In genomic region chr17:47269053-47269891, GRCm38 (mm10) we compare ENCODE assay signal across 20 mouse cellular contexts.
A peak's percentile ranks its signal among the peaks of the same experiment; 100 is the strongest.
DNase-seq lines count a peak whose midpoint lies in the region; ATAC-seq and TF ChIP-seq lines count a peak whose summit lies in the region.
"Had no signal": no experiment of that assay in that cellular context is flagged by ENCODE, and none has a peak within 500 bp of the region (broad histone marks: within the 10 kb centered on the region; RNA-seq: fewer than 3 reads in every experiment).

No protein-coding gene starts in this region.

- H3K4me2 ChIP-seq in forebrain, postnatal 0 days (ENCODE audit: low read depth): no peak overlapping the region
- H3K4me2 ChIP-seq in forebrain, embryonic 12.5 days: no peak overlapping the region
- H3K4me2 ChIP-seq in midbrain, embryonic 11.5 days: no peak overlapping the region
- no peak overlapping the region for H3K4me2 ChIP-seq in midbrain, embryonic 14.5 days (ENCODE audit: low read length)
- H3K4me2 ChIP-seq: embryonic facial prominence, embryonic 12.5 days; hindbrain, embryonic 15.5 days; limb, embryonic 12.5 days; liver, embryonic 13.5 days had no signal

- H3K4me3 ChIP-seq in forebrain, postnatal 0 days (ENCODE audit: low read depth, low read length): no peak overlapping the region
- H3K4me3 ChIP-seq in forebrain, embryonic 12.5 days (replicated peaks): no peak overlapping the region
- no peak overlapping the region for H3K4me3 ChIP-seq in midbrain, embryonic 11.5 days (ENCODE audit: low read depth, low read length)
- no peak overlapping the region for H3K4me3 ChIP-seq in midbrain, embryonic 14.5 days (replicated peaks; ENCODE audit: low read depth, low read length)
- H3K4me3 ChIP-seq: embryonic facial prominence, embryonic 12.5 days; hindbrain, embryonic 15.5 days; limb, embryonic 12.5 days; liver, embryonic 13.5 days; myocyte had no signal

- 81% methylated on average over 19 of the region's 19 CpGs for WGBS in forebrain, postnatal 0 days
- WGBS in forebrain, embryonic 12.5 days: 93% methylated on average over 19 of the region's 19 CpGs
- WGBS in midbrain, embryonic 11.5 days: 93% methylated on average over 19 of the region's 19 CpGs
- 90% methylated on average over 19 of the region's 19 CpGs for WGBS in midbrain, embryonic 14.5 days

- no peak for DNase-seq in forebrain, postnatal 0 days
- peak; percentile 68 for DNase-seq in midbrain, embryonic 11.5 days (ENCODE audit: low spot score, missing footprints)
- no peak for DNase-seq in midbrain, embryonic 14.5 days
- DNase-seq in T-cell, adult 2 months (ENCODE audit: low spot score): peak; percentile 30
- no peak for DNase-seq in embryo, embryonic 10 days (ENCODE audit: low spot score)
- DNase-seq: adrenal gland, postnatal 10 days; cerebellum, adult 11-12 months; gastrocnemius, postnatal 10 days; heart, postnatal 10 days; kidney, postnatal 10 days; liver, embryonic 13.5 days; lung, postnatal 10 days; retina, postnatal 1 day; thymus, postnatal 25 days had no signal

- H3K4me1 ChIP-seq in forebrain, postnatal 0 days (ENCODE audit: insufficient read depth): no peaks in the 10 kb centered on the region
- H3K4me1 ChIP-seq in forebrain, embryonic 12.5 days: no peaks in the 10 kb centered on the region
- H3K4me1 ChIP-seq in midbrain, embryonic 11.5 days (ENCODE audit: control insufficient read depth, insufficient read depth, low read length): no peaks in the 10 kb centered on the region
- no peaks in the 10 kb centered on the region for H3K4me1 ChIP-seq in midbrain, embryonic 14.5 days (ENCODE audit: control insufficient read depth, insufficient read depth, low read length)
- H3K4me1 ChIP-seq: embryonic facial prominence, embryonic 12.5 days; hindbrain, embryonic 15.5 days; limb, embryonic 12.5 days had no signal

- 0 out of 2 replicates have a peak, but pooled peaks have one; percentile 6 for TF ChIP-seq CTCF in forebrain, postnatal 0 days (IDR thresholded peaks at IDR 0.05; ENCODE audit: low read depth)

- H3K9me3 ChIP-seq in forebrain, postnatal 0 days (ENCODE audit: low read length): no peaks in the 10 kb centered on the region
- H3K9me3 ChIP-seq in forebrain, embryonic 12.5 days: no peaks in the 10 kb centered on the region; the same call in 1 of the 2 replicates
- peaks cover 3% of the 10 kb centered on the region; the same call in 1 of the 2 replicates for H3K9me3 ChIP-seq in midbrain, embryonic 11.5 days (ENCODE audit: control insufficient read depth, low read length)
- H3K9me3 ChIP-seq in midbrain, embryonic 14.5 days (ENCODE audit: control insufficient read depth, low read length): no peaks in the 10 kb centered on the region
- H3K9me3 ChIP-seq: hindbrain, embryonic 15.5 days; liver, embryonic 13.5 days had no signal

- ATAC-seq in forebrain, postnatal 0 days: peak; percentile 76; the same call in 1 of the 2 replicates
- ATAC-seq in forebrain, embryonic 12.5 days (ENCODE audit: low FRiP score): no peak
- ATAC-seq in midbrain, embryonic 11.5 days (ENCODE audit: low FRiP score): no peak
- no peak for ATAC-seq in midbrain, embryonic 14.5 days (ENCODE audit: low FRiP score, low TSS enrichment)
- no peak; the same call in 1 of the 2 replicates for ATAC-seq in megakaryocyte progenitor cell, adult 5-6 weeks (replicated peaks; ENCODE audit: poor library complexity)

- peak overlapping the region; percentile 69; the same call in 1 of the 2 replicates for H3K27ac ChIP-seq in forebrain, postnatal 0 days (ENCODE audit: low read depth, low read length)
- no peak overlapping the region for H3K27ac ChIP-seq in forebrain, embryonic 12.5 days
- H3K27ac ChIP-seq in midbrain, embryonic 11.5 days (ENCODE audit: low read depth, low read length): no peak overlapping the region
- no peak overlapping the region; the same call in 1 of the 2 replicates for H3K27ac ChIP-seq in midbrain, embryonic 14.5 days (replicated peaks; ENCODE audit: low read depth, low read length)
- H3K27ac ChIP-seq: embryonic facial prominence, embryonic 12.5 days; hindbrain, embryonic 15.5 days; limb, embryonic 12.5 days; liver, embryonic 13.5 days had no signal

- H3K36me3 ChIP-seq in forebrain, postnatal 0 days (ENCODE audit: insufficient read depth): peaks cover 4% of the 10 kb centered on the region; the same call in 1 of the 2 replicates
- H3K36me3 ChIP-seq in forebrain, embryonic 12.5 days (replicated peaks): peaks cover 10% of the 10 kb centered on the region; the same call in 1 of the 2 replicates
- H3K36me3 ChIP-seq in midbrain, embryonic 11.5 days (ENCODE audit: control insufficient read depth, insufficient read depth, low read length): no peaks in the 10 kb centered on the region
- H3K36me3 ChIP-seq in midbrain, embryonic 14.5 days (ENCODE audit: control insufficient read depth, insufficient read depth, low read length): no peaks in the 10 kb centered on the region
- H3K36me3 ChIP-seq: hindbrain, embryonic 15.5 days; liver, embryonic 13.5 days had no signal

- H3K9ac ChIP-seq in forebrain, postnatal 0 days: no peak overlapping the region
- no peak overlapping the region for H3K9ac ChIP-seq in forebrain, embryonic 12.5 days
- H3K9ac ChIP-seq in midbrain, embryonic 11.5 days (ENCODE audit: low read length): no peak overlapping the region
- H3K9ac ChIP-seq in midbrain, embryonic 14.5 days (replicated peaks; ENCODE audit: low read length): no peak overlapping the region
- H3K9ac ChIP-seq: embryonic facial prominence, embryonic 12.5 days; hindbrain, embryonic 15.5 days; limb, embryonic 12.5 days; liver, embryonic 13.5 days had no signal

- H3K27me3 ChIP-seq in forebrain, postnatal 0 days (ENCODE audit: insufficient read depth, low read length): no peaks in the 10 kb centered on the region
- H3K27me3 ChIP-seq in forebrain, embryonic 12.5 days: no peaks in the 10 kb centered on the region
- H3K27me3 ChIP-seq in midbrain, embryonic 11.5 days (ENCODE audit: control insufficient read depth, insufficient read depth, low read length): no peaks in the 10 kb centered on the region
- H3K27me3 ChIP-seq in midbrain, embryonic 14.5 days (ENCODE audit: control insufficient read depth, insufficient read depth, low read length): no peaks in the 10 kb centered on the region
- H3K27me3 ChIP-seq: embryonic facial prominence, embryonic 12.5 days; hindbrain, embryonic 15.5 days; limb, embryonic 12.5 days; liver, embryonic 13.5 days had no signal

Comparison
In these comparisons a context has a peak if more than half of its experiments do, and no peak if none do; other contexts are left out.
1. DNase-seq: peak in midbrain, embryonic 11.5 days (single experiment) and T-cell, adult 2 months (single experiment); none in forebrain, postnatal 0 days (single experiment), midbrain, embryonic 14.5 days (single experiment) and embryo, embryonic 10 days (single experiment).